Mouse (Mus musculus) adrenal gland, postnatal 10 days (tissue): ENCODE measurements around the gene Fetub. TPM values are rescaled to one million over a fixed set of nuclear protein-coding genes. Genes with fewer than 3 reads are reported as not detected.

Source experiments
- DNase-seq: peaks from one replicate; pipeline ENCODE4 v3.0.0; 2021; ENCODE audit warnings: mixed read lengths
- long read RNA-seq, 2 experiments: library from polyadenylated mRNA; stranded (forward); transcript quantifications; one replicate each; pipeline ENCODE4 v2.0.0; 2021
- total RNA-seq, 2 experiments: library from RNA; stranded (reverse); gene quantifications; 2 replicates each; pipeline ENCODE4 v1.2.3; 2021

Gene Fetub
- total RNA-seq = 100 to 1,000 TPM in 1 of 2 experiments, 10 to 100 TPM in 1; 87.0 to 166 TPM
- long read RNA-seq, experiment 1, transcript Fetub-201 (8 exons, 1,544 nt) = major isoform, 35 of 91 reads
- long read RNA-seq, experiment 1, partial matches to known transcripts = 20 of 91 reads
- long read RNA-seq, experiment 1, other reads (novel, unspliced or antisense) = 34 of 91 reads
- long read RNA-seq, experiment 2, partial matches to known transcripts = 0 of 3 reads
- long read RNA-seq, experiment 2, other reads (novel, unspliced or antisense) = 0 of 3 reads

GRCm38 (mm10) chr16:22918034-22918433, at the start of gene Fetub:
Gene Fetub (plus strand): TSS chr16:22918334.
- no peak for DNase-seq

GRCm38 (mm10) chr16:22872397-22872796, 45.7 kb upstream of the Fetub start:
- DNase-seq = no peak

GRCm38 (mm10) chr16:22873369-22873768, 44.8 kb upstream of the Fetub start:
- no peak for DNase-seq

- peak; percentile 59 for DNase-seq
Measured at GRCm38 (mm10) chr16:22876218-22877043, 41.7 kb upstream of the Fetub start.

- no peak for DNase-seq
Measured at GRCm38 (mm10) chr16:22877660-22878390, 40.3 kb upstream of the Fetub start.

- no peak for DNase-seq
Measured at GRCm38 (mm10) chr16:22878716-22879115, 39.4 kb upstream of the Fetub start.

- no peak for DNase-seq
Measured at GRCm38 (mm10) chr16:22879945-22880595, 38.1 kb upstream of the Fetub start.

- DNase-seq = no peak
Measured at GRCm38 (mm10) chr16:22880900-22881299, 37.2 kb upstream of the Fetub start.

- no peak for DNase-seq
Measured at GRCm38 (mm10) chr16:22881487-22881886, 36.6 kb upstream of the Fetub start.

- DNase-seq = no peak
Measured at GRCm38 (mm10) chr16:22883441-22883840, 34.7 kb upstream of the Fetub start.

GRCm38 (mm10) chr16:22885356-22885755, 32.8 kb upstream of the Fetub start:
- no peak for DNase-seq

- no peak for DNase-seq
Measured at GRCm38 (mm10) chr16:22886726-22887125, 31.4 kb upstream of the Fetub start.

GRCm38 (mm10) chr16:22888835-22889234, 29.3 kb upstream of the Fetub start:
- DNase-seq = no peak

- DNase-seq = no peak
Measured at GRCm38 (mm10) chr16:22889716-22890115, 28.4 kb upstream of the Fetub start.

GRCm38 (mm10) chr16:22890683-22891510, 27.2 kb upstream of the Fetub start, which contains the start of gene Ahsg:
Gene Ahsg (plus strand): TSS chr16:22891277.
- no peak for DNase-seq

- no peak for DNase-seq
Measured at GRCm38 (mm10) chr16:22891733-22892154, 26.4 kb upstream of the Fetub start.

GRCm38 (mm10) chr16:22894095-22894494, 24.0 kb upstream of the Fetub start:
- no peak for DNase-seq

- peak; percentile 66 for DNase-seq
Measured at GRCm38 (mm10) chr16:22896618-22897017, 21.5 kb upstream of the Fetub start.

GRCm38 (mm10) chr16:22899346-22899745, 18.8 kb upstream of the Fetub start:
- DNase-seq = no peak

GRCm38 (mm10) chr16:22899866-22900570, 18.1 kb upstream of the Fetub start:
- DNase-seq = no peak

GRCm38 (mm10) chr16:22901326-22901725, 16.8 kb upstream of the Fetub start:
- DNase-seq = no peak
